29 mouse cellular contexts compared by ENCODE assay signal in the genomic region with DNA sequence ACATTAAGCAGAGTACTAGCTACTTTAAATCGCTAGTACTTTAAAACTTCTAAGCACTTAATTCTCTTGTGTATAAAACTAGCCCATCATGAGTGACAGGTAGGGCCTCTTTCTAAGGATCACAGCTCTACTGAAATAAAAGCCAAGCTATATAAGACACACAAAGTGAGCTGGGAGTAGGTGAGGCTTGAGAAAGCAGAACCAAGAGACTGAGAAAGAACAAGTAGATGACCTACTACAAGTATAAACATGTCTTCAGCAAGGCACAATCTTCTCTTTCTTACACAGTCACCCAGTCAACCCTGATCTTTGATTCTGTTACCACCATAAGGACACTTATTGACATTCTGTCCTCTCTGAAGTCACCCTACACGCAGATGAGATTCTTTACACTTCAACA. TPM values are rescaled to one million over a fixed set of nuclear protein-coding genes. Genes with fewer than 3 reads are reported as not detected.
DNase-seq lines count a peak whose midpoint lies in the region; ATAC-seq and TF ChIP-seq lines count a peak whose summit lies in the region.
"Had no signal": no experiment of that assay in that cellular context is flagged by ENCODE, and none has a peak within 500 bp of the region (broad histone marks: within the 10 kb centered on the region; RNA-seq: fewer than 3 reads in every experiment).

No protein-coding gene starts in this region.

- no peak overlapping the region for H3K27ac ChIP-seq in midbrain, embryonic 11.5 days (ENCODE audit: low read depth, low read length)
- H3K27ac ChIP-seq in midbrain, postnatal 0 days (ENCODE audit: low read depth, low read length), result no peak overlapping the region
- 0 out of 2 replicates have a peak overlapping the region, but pooled peaks have one; percentile 45 for H3K27ac ChIP-seq in stomach, postnatal 0 days (replicated peaks)
- H3K27ac ChIP-seq: embryonic facial prominence, embryonic 10.5 days; embryonic facial prominence, embryonic 13.5 days; forebrain, embryonic 12.5 days; forebrain, embryonic 15.5 days; heart, adult 2 months; heart, embryonic 15.5 days; hindbrain, embryonic 10.5 days; hindbrain, embryonic 13.5 days had no signal

- no peak overlapping the region for H3K9ac ChIP-seq in midbrain, embryonic 11.5 days (ENCODE audit: low read length)
- no peak overlapping the region for H3K9ac ChIP-seq in midbrain, postnatal 0 days (replicated peaks; ENCODE audit: low read length, poor library complexity, severe bottlenecking)
- no peak overlapping the region for H3K9ac ChIP-seq in stomach, postnatal 0 days (ENCODE audit: low read length)
- H3K9ac ChIP-seq: embryonic facial prominence, embryonic 13.5 days; forebrain, embryonic 12.5 days; forebrain, embryonic 15.5 days; heart, embryonic 12.5 days; heart, embryonic 15.5 days; hindbrain, embryonic 13.5 days had no signal

- no peaks in the 10 kb centered on the region for H3K9me3 ChIP-seq in midbrain, embryonic 11.5 days (ENCODE audit: control insufficient read depth, low read length)
- H3K9me3 ChIP-seq in midbrain, postnatal 0 days (ENCODE audit: low read length), result no peaks in the 10 kb centered on the region
- no peaks in the 10 kb centered on the region for H3K9me3 ChIP-seq in stomach, postnatal 0 days (ENCODE audit: control insufficient read depth, low read length)
- H3K9me3 ChIP-seq: embryonic facial prominence, embryonic 10.5 days; embryonic facial prominence, embryonic 13.5 days; forebrain, embryonic 12.5 days; forebrain, embryonic 15.5 days; heart, embryonic 12.5 days; heart, embryonic 15.5 days; hindbrain, embryonic 10.5 days; hindbrain, embryonic 13.5 days had no signal

- no peaks in the 10 kb centered on the region for H3K4me1 ChIP-seq in midbrain, embryonic 11.5 days (ENCODE audit: control insufficient read depth, insufficient read depth, low read length)
- H3K4me1 ChIP-seq in midbrain, postnatal 0 days (ENCODE audit: insufficient read depth, low read length), result no peaks in the 10 kb centered on the region
- no peaks in the 10 kb centered on the region for H3K4me1 ChIP-seq in stomach, postnatal 0 days (replicated peaks; ENCODE audit: control insufficient read depth, insufficient read depth)
- H3K4me1 ChIP-seq: forebrain, embryonic 12.5 days; forebrain, embryonic 15.5 days; hindbrain, embryonic 10.5 days had no signal

- H3K4me3 ChIP-seq in midbrain, embryonic 11.5 days (ENCODE audit: low read depth, low read length), result no peak overlapping the region
- no peak overlapping the region for H3K4me3 ChIP-seq in midbrain, postnatal 0 days (ENCODE audit: low read depth, low read length)
- H3K4me3 ChIP-seq in stomach, postnatal 0 days (ENCODE audit: low read depth, low read length), result no peak overlapping the region
- H3K4me3 ChIP-seq: embryonic facial prominence, embryonic 10.5 days; embryonic facial prominence, embryonic 13.5 days; erythroblast, embryonic 14.5 days; forebrain, embryonic 12.5 days; forebrain, embryonic 15.5 days; heart, adult 2 months; heart, embryonic 12.5 days; heart, embryonic 15.5 days; hindbrain, embryonic 10.5 days; hindbrain, embryonic 13.5 days had no signal

- TF ChIP-seq EP300 in stomach, postnatal 0 days (optimal IDR thresholded peaks at IDR 0.05), result no peak

- whole genome bisulfite sequencing in midbrain, embryonic 11.5 days, result 94% methylated on average over 2 of the region's 2 CpGs
- 82% methylated on average over 2 of the region's 2 CpGs for WGBS in midbrain, postnatal 0 days
- 45% methylated on average over 2 of the region's 2 CpGs for WGBS in stomach, postnatal 0 days

- no peak for TF ChIP-seq CTCF in midbrain, postnatal 0 days (IDR thresholded peaks at IDR 0.05)
- no peak for TF ChIP-seq CTCF in stomach, postnatal 0 days (IDR thresholded peaks at IDR 0.05; ENCODE audit: low read depth)

- no peaks in the 10 kb centered on the region for H3K27me3 ChIP-seq in midbrain, embryonic 11.5 days (ENCODE audit: control insufficient read depth, insufficient read depth, low read length)
- no peaks in the 10 kb centered on the region for H3K27me3 ChIP-seq in midbrain, postnatal 0 days (ENCODE audit: insufficient read depth, low read length)
- H3K27me3 ChIP-seq in stomach, postnatal 0 days (ENCODE audit: control insufficient read depth, insufficient read depth, low read length), result no peaks in the 10 kb centered on the region
- H3K27me3 ChIP-seq: embryonic facial prominence, embryonic 13.5 days; forebrain, embryonic 12.5 days; forebrain, embryonic 15.5 days; heart, embryonic 12.5 days; heart, embryonic 15.5 days; hindbrain, embryonic 13.5 days had no signal

- H3K4me2 ChIP-seq in midbrain, embryonic 11.5 days, result no peak overlapping the region
- H3K4me2 ChIP-seq in midbrain, postnatal 0 days (ENCODE audit: low read depth, low read length, poor library complexity, severe bottlenecking), result no peak overlapping the region
- H3K4me2 ChIP-seq in stomach, postnatal 0 days (replicated peaks; ENCODE audit: low read depth), result no peak overlapping the region
- H3K4me2 ChIP-seq: embryonic facial prominence, embryonic 13.5 days; forebrain, embryonic 12.5 days; forebrain, embryonic 15.5 days; heart, embryonic 12.5 days; heart, embryonic 15.5 days; hindbrain, embryonic 13.5 days had no signal

- peaks cover 5% of the 10 kb centered on the region; the same call in 1 of the 2 replicates for H3K36me3 ChIP-seq in midbrain, embryonic 11.5 days (ENCODE audit: control insufficient read depth, insufficient read depth, low read length)
- peaks cover 13% of the 10 kb centered on the region for H3K36me3 ChIP-seq in midbrain, postnatal 0 days (ENCODE audit: insufficient read depth, low read length)
- H3K36me3 ChIP-seq in stomach, postnatal 0 days (ENCODE audit: control insufficient read depth, insufficient read depth, low read length), result peaks cover 2% of the 10 kb centered on the region; the same call in 1 of the 2 replicates

- peak; percentile 7 for DNase-seq in heart, adult 11 months
- no peak for DNase-seq in heart, adult 8-10 months (ENCODE audit: low spot score)
- DNase-seq in midbrain, embryonic 11.5 days (ENCODE audit: low spot score, missing footprints), result peak; percentile 74
- DNase-seq in midbrain, postnatal 0 days (ENCODE audit: low spot score), result no peak
- DNase-seq in stomach, postnatal 0 days (ENCODE audit: low spot score), result no peak
- no peak for DNase-seq in lung, postnatal 36 days
- DNase-seq: adrenal gland, adult 2 months; adrenal gland, postnatal 14 days; cerebellum, adult 11-12 months; cerebellum, adult 8-10 months; cerebellum, postnatal 10 days; cerebellum, postnatal 36 days; embryo, embryonic 11 days; gastrocnemius, postnatal 25 days; heart, adult 2 months; heart, postnatal 10 days; heart, postnatal 36 days had no signal

- ATAC-seq in midbrain, embryonic 11.5 days (ENCODE audit: low FRiP score), result no peak
- ATAC-seq in midbrain, postnatal 0 days (ENCODE audit: low FRiP score), result no peak
- ATAC-seq in stomach, postnatal 0 days (ENCODE audit: low FRiP score, low TSS enrichment), result no peak
- ATAC-seq: forebrain, embryonic 15.5 days; hindbrain, embryonic 16.5 days had no signal

RNA-seq across cellular contexts. Expression of a gene that starts 12.7 kb away (rescaled TPM):
- total RNA-seq in heart, adult 8-10 months (2022), result 100 to 1,000 TPM; 331 to 378 (median 360) TPM
- 237 and 254 TPM in 2 replicates for polyA plus RNA-seq in midbrain, embryonic 11.5 days (2014; fragmentation: Nextera tagmentation; extraction: Ambion mirVana)
- total RNA-seq in midbrain, postnatal 0 days (2014; rRNA removed), result 227 and 275 TPM in 2 replicates
- polyA plus RNA-seq in midbrain, postnatal 0 days (2015; fragmentation: Nextera tagmentation; extraction: Ambion mirVana), result 235 and 244 TPM in 2 replicates
- polyA plus RNA-seq in stomach, postnatal 0 days (2015; fragmentation: Nextera tagmentation; extraction: Ambion mirVana), result 171 and 181 TPM in 2 replicates

RNA-seq across cellular contexts. Expression of a gene that starts 20.7 kb away (rescaled TPM):
- 10 to 100 TPM in 1 of 4 experiments, 1 to 10 TPM in 3; 9.0 to 11.0 (median 9.4) TPM for total RNA-seq in heart, adult 8-10 months (2022)
- polyA plus RNA-seq in midbrain, embryonic 11.5 days (2014; fragmentation: Nextera tagmentation; extraction: Ambion mirVana), result 9.5 and 10.7 TPM in 2 replicates
- 12.5 and 12.8 TPM in 2 replicates for total RNA-seq in midbrain, postnatal 0 days (2014; rRNA removed)
- polyA plus RNA-seq in midbrain, postnatal 0 days (2015; fragmentation: Nextera tagmentation; extraction: Ambion mirVana), result 1.5 and 1.6 TPM in 2 replicates
- 2.4 TPM in 2 replicates for polyA plus RNA-seq in stomach, postnatal 0 days (2015; fragmentation: Nextera tagmentation; extraction: Ambion mirVana)

RNA-seq across cellular contexts. Expression of a gene that starts 41.5 kb away (rescaled TPM):
- total RNA-seq in heart, adult 8-10 months (2022), result not detected
- not detected in 2 replicates for polyA plus RNA-seq in midbrain, embryonic 11.5 days (2014; fragmentation: Nextera tagmentation; extraction: Ambion mirVana)
- total RNA-seq in midbrain, postnatal 0 days (2014; rRNA removed), result 0.71 TPM in 1 of 2 replicates, not detected in the other
- 0.92 and 1.8 TPM in 2 replicates for polyA plus RNA-seq in midbrain, postnatal 0 days (2015; fragmentation: Nextera tagmentation; extraction: Ambion mirVana)
- polyA plus RNA-seq in stomach, postnatal 0 days (2015; fragmentation: Nextera tagmentation; extraction: Ambion mirVana), result 0.15 and 0.28 TPM in 2 replicates
- total RNA-seq: adrenal gland, adult 2 months; adrenal gland, postnatal 14 days; adrenal gland, postnatal 4 days; gastrocnemius, adult 8-10 months; gastrocnemius, postnatal 25 days; heart, adult 2 months; heart, postnatal 10 days; heart, postnatal 36 days had no signal
- polyA plus RNA-seq: adrenal gland, adult 2 months; erythroblast, embryonic 14.5 days; forebrain, embryonic 12.5 days had no signal

Comparison
In these comparisons a context has a peak if more than half of its experiments do, and no peak if none do; other contexts are left out.
1. DNase-seq: peak in heart, adult 11 months (single experiment) and midbrain, embryonic 11.5 days (single experiment); none in heart, adult 8-10 months (single experiment), midbrain, postnatal 0 days (single experiment), stomach, postnatal 0 days (single experiment) and lung, postnatal 36 days (single experiment).